Mouse (Mus musculus): Measurements from ENCODE around the gene Nudt7. TPM values are rescaled to one million over a fixed set of nuclear protein-coding genes. Genes with fewer than 3 reads are reported as not detected.

The Nudt7 gene
- polyA plus RNA-seq, 1 experiment, result 0.16 TPM

- TF ChIP-seq TAL1 (IDR thresholded peaks at IDR 0.05; ENCODE audit: low read length) (no peak), GATA1 (IDR thresholded peaks at IDR 0.05; ENCODE audit: low read length) (no peak)
- H3K9me3 ChIP-seq (ENCODE audit: control insufficient read depth, low read length), result no peaks in the 10 kb centered on the region
- H3K4me3 ChIP-seq (replicated peaks), result no peak overlapping the region
- H3K27me3 ChIP-seq (ENCODE audit: control insufficient read depth), result no peaks in the 10 kb centered on the region
- H3K4me1 ChIP-seq (ENCODE audit: control insufficient read depth), result no peaks in the 10 kb centered on the region
- no peaks in the 10 kb centered on the region for H3K36me3 ChIP-seq (ENCODE audit: control insufficient read depth)
Observed at GRCm38 (mm10) chr8:114115076-114115475, 18.3 kb upstream of the Nudt7 start.

DNA sequence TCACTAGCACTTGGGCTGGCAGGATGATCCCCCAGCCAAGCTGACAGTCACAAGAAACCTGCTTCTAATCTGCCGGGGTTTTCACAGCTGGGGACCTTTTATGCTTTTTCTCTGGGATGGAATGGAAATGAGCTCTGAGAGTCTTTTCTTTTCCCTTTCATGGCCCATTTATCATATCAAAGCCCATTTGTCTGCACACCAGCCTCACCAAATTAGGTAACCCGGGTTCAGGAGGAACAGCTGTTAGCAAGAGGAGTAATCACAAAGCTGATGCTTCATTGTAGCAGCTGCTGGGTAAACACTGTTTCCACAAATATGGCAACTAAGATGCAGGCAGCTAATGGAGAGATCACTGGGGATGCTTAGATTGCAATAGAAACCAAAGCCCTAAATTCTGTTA, 17.3 kb upstream of the Nudt7 start:
- Histone ChIP-seq H3K36me3 (ENCODE audit: control insufficient read depth) (no peaks in the 10 kb centered on the region), H3K4me1 (ENCODE audit: control insufficient read depth) (no peaks in the 10 kb centered on the region), H3K9me3 (ENCODE audit: control insufficient read depth, low read length) (no peaks in the 10 kb centered on the region), H3K27me3 (ENCODE audit: control insufficient read depth) (no peaks in the 10 kb centered on the region), H3K4me3 (replicated peaks) (no peak overlapping the region)
- TF ChIP-seq GATA1 (IDR thresholded peaks at IDR 0.05; ENCODE audit: low read length) (no peak), TAL1 (IDR thresholded peaks at IDR 0.05; ENCODE audit: low read length) (no peak)

- H3K27me3 ChIP-seq (ENCODE audit: control insufficient read depth), result no peaks in the 10 kb centered on the region
- H3K36me3 ChIP-seq (ENCODE audit: control insufficient read depth), result no peaks in the 10 kb centered on the region
- no peaks in the 10 kb centered on the region for H3K4me1 ChIP-seq (ENCODE audit: control insufficient read depth)
- no peak overlapping the region for H3K4me3 ChIP-seq (replicated peaks)
- no peaks in the 10 kb centered on the region for H3K9me3 ChIP-seq (ENCODE audit: control insufficient read depth, low read length)
- no peak for TF ChIP-seq TAL1 (IDR thresholded peaks at IDR 0.05; ENCODE audit: low read length)
- TF ChIP-seq GATA1 (IDR thresholded peaks at IDR 0.05; ENCODE audit: low read length), result no peak
Observed at GRCm38 (mm10) chr8:114117439-114117838, 15.9 kb upstream of the Nudt7 start.

GRCm38 (mm10) chr8:114121781-114122180, 11.6 kb upstream of the Nudt7 start:
- H3K4me1 ChIP-seq (ENCODE audit: control insufficient read depth), result no peaks in the 10 kb centered on the region
- no peak overlapping the region for H3K4me3 ChIP-seq (replicated peaks)
- no peaks in the 10 kb centered on the region for H3K27me3 ChIP-seq (ENCODE audit: control insufficient read depth)
- TF ChIP-seq TAL1 (IDR thresholded peaks at IDR 0.05; ENCODE audit: low read length) (no peak), GATA1 (IDR thresholded peaks at IDR 0.05; ENCODE audit: low read length) (no peak)
- no peaks in the 10 kb centered on the region for H3K36me3 ChIP-seq (ENCODE audit: control insufficient read depth)
- H3K9me3 ChIP-seq (ENCODE audit: control insufficient read depth, low read length), result no peaks in the 10 kb centered on the region

DNA sequence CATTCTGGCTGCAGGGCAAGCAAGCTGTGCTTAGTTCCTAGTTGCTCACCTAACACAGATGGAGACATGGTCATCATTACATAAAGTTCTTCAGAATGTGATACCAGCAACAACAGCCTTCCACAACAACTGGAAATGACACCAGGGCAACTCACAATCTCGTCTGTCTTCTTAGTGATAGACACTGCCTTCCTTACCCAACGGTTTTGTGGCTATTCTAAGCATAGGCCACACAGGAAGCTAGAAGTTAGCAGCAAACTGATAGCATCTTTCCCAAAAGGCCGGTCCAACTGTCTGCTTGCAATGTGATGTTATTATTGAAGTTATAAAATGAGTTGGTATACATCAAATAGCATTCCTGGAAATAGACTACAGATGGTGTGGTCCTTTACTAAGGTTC, 9.7 kb upstream of the Nudt7 start:
- H3K36me3 ChIP-seq (ENCODE audit: control insufficient read depth), result no peaks in the 10 kb centered on the region
- no peaks in the 10 kb centered on the region for H3K9me3 ChIP-seq (ENCODE audit: control insufficient read depth, low read length)
- no peak overlapping the region for H3K4me3 ChIP-seq (replicated peaks)
- H3K27me3 ChIP-seq (ENCODE audit: control insufficient read depth), result no peaks in the 10 kb centered on the region
- no peaks in the 10 kb centered on the region for H3K4me1 ChIP-seq (ENCODE audit: control insufficient read depth)
- TF ChIP-seq TAL1 (IDR thresholded peaks at IDR 0.05; ENCODE audit: low read length) (no peak), GATA1 (IDR thresholded peaks at IDR 0.05; ENCODE audit: low read length) (no peak)

- Histone ChIP-seq H3K4me1 (ENCODE audit: control insufficient read depth) (no peaks in the 10 kb centered on the region), H3K36me3 (ENCODE audit: control insufficient read depth) (no peaks in the 10 kb centered on the region), H3K9me3 (ENCODE audit: control insufficient read depth, low read length) (no peaks in the 10 kb centered on the region), H3K4me3 (replicated peaks) (no peak overlapping the region), H3K27me3 (ENCODE audit: control insufficient read depth) (no peaks in the 10 kb centered on the region)
- no peak for TF ChIP-seq TAL1 (IDR thresholded peaks at IDR 0.05; ENCODE audit: low read length)
- no peak for TF ChIP-seq GATA1 (IDR thresholded peaks at IDR 0.05; ENCODE audit: low read length)
Observed at GRCm38 (mm10) chr8:114124084-114124750, 9.1 kb upstream of the Nudt7 start.

- Histone ChIP-seq H3K36me3 (ENCODE audit: control insufficient read depth) (no peaks in the 10 kb centered on the region), H3K27me3 (ENCODE audit: control insufficient read depth) (no peaks in the 10 kb centered on the region), H3K9me3 (ENCODE audit: control insufficient read depth, low read length) (no peaks in the 10 kb centered on the region), H3K4me3 (replicated peaks) (no peak overlapping the region), H3K4me1 (ENCODE audit: control insufficient read depth) (peaks cover 24% of the 10 kb centered on the region)
- TF ChIP-seq TAL1 (IDR thresholded peaks at IDR 0.05; ENCODE audit: low read length) (no peak), GATA1 (IDR thresholded peaks at IDR 0.05; ENCODE audit: low read length) (no peak)
Observed at GRCm38 (mm10) chr8:114130838-114131237, 2.5 kb upstream of the Nudt7 start.

GRCm38 (mm10) chr8:114131421-114131820, 1.9 kb upstream of the Nudt7 start:
- no peak for TF ChIP-seq GATA1 (IDR thresholded peaks at IDR 0.05; ENCODE audit: low read length)
- no peak for TF ChIP-seq TAL1 (IDR thresholded peaks at IDR 0.05; ENCODE audit: low read length)

GRCm38 (mm10) chr8:114133050-114133509, 277 bp upstream of the Nudt7 start:
- Histone ChIP-seq H3K9me3 (ENCODE audit: control insufficient read depth, low read length) (no peaks in the 10 kb centered on the region), H3K36me3 (ENCODE audit: control insufficient read depth) (peaks cover 5% of the 10 kb centered on the region), H3K4me3 (replicated peaks) (peak overlapping the region; percentile 73), H3K4me1 (ENCODE audit: control insufficient read depth) (peaks cover 41% of the 10 kb centered on the region), H3K27me3 (ENCODE audit: control insufficient read depth) (no peaks in the 10 kb centered on the region)
- TF ChIP-seq TAL1 (IDR thresholded peaks at IDR 0.05; ENCODE audit: low read length) (no peak), GATA1 (IDR thresholded peaks at IDR 0.05; ENCODE audit: low read length) (no peak)

More at GRCm38 (mm10) chr8:114131421-114131820, 1.9 kb upstream of the Nudt7 start:
- Histone ChIP-seq H3K9me3 (ENCODE audit: control insufficient read depth, low read length) (no peaks in the 10 kb centered on the region), H3K4me3 (replicated peaks) (no peak overlapping the region), H3K36me3 (ENCODE audit: control insufficient read depth) (no peaks in the 10 kb centered on the region), H3K27me3 (ENCODE audit: control insufficient read depth) (no peaks in the 10 kb centered on the region), H3K4me1 (ENCODE audit: control insufficient read depth) (peaks cover 29% of the 10 kb centered on the region)

DNA sequence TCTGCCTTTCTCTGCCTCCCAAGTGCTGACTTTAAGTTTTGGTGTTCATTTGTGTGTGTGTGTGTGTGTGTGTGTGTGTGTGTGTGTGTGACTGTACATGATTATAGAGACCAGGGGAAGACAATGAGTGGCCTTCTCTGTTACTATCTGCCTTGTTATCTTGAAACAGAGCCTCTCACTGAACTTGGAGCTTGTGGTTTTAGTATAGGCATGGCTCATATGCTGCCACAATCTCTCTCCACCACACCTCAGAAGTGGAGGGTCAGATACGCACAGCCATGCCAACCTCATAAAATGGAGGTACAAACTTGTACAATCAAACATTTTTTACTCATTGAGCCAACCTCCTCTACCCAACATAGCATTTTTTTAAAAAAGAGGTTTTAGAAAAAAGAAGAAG, 3.4 kb downstream of the Nudt7 start:
- TF ChIP-seq GATA1 (IDR thresholded peaks at IDR 0.05; ENCODE audit: low read length) (no peak), TAL1 (IDR thresholded peaks at IDR 0.05; ENCODE audit: low read length) (no peak)
- Histone ChIP-seq H3K27me3 (ENCODE audit: control insufficient read depth) (no peaks in the 10 kb centered on the region), H3K4me3 (replicated peaks) (no peak overlapping the region), H3K9me3 (ENCODE audit: control insufficient read depth, low read length) (no peaks in the 10 kb centered on the region), H3K4me1 (ENCODE audit: control insufficient read depth) (peaks cover 41% of the 10 kb centered on the region), H3K36me3 (ENCODE audit: control insufficient read depth) (peaks cover 5% of the 10 kb centered on the region)
